Mouse (Mus musculus) brain, adult 2 months (tissue): ENCODE results near the gene Kcns3.

ENCODE experiments used
- DNase-seq: peaks from one replicate; pipeline ENCODE4 v3.0.0; 2011; ENCODE audit warnings: low read depth, low spot score

Gene Kcns3

DNA sequence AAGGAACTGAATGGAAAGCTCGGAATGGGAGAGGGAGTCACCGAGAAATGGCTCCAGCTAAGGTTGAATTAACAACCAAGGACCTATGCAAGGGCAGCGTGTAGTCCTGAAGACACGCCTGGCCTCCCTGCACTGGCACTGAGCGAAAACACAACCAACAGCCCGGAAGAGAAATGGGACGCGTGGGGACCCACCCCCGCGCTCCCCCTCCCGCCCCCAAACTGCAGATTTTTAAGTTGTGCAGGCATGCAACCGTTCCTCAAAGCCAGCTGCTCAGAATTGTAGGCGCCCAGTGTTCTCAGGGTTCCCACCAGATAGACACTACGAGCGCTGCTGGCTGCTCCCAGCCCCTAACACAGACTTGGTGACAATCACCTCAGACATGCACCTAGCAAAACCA lies at the start of gene Kcns3:
Kcns3 (minus strand) TSS at position 42 of the 400 bp plus-strand sequence.
- peak; percentile 12 for DNase-seq

DNA sequence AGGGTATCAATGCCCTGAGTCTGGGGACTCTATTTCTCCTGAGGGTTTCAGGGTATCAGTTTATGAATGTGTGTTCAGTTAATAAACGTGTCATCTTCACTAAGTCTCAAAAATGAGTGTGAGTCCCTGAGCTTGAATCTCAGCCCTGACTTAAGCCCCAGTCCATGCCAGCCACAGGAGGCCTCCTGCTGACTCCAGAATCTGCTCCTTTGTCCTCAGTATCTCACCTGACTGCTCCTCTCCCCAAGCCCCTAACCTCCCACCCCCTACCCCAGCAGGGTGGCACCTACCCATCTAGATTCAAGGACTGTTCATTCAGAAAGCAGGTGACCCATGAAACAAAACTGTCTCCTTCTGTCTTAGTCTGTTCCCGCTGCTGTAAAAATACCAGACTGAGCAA lies 47.7 kb upstream of the Kcns3 start:
- no peak for DNase-seq

DNA sequence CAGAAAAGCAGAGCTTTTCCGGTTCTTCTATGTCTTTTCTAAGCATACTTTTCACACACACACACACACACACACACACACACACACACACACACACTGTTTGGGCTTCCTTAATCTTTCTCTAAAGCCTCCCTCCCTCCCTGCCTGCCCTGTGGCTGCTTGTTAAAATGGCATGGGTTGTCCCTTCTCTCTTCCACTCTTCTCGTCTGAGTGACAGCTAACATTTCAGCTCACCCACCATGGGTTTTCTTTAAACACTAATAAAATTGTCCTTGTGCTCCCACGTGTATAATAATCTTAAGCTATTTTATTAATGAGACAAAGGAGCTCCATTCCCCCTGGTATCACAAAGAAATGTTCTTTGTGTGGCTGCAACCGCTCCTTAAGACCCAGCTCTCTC lies 47.2 kb upstream of the Kcns3 start:
- no peak for DNase-seq

DNA sequence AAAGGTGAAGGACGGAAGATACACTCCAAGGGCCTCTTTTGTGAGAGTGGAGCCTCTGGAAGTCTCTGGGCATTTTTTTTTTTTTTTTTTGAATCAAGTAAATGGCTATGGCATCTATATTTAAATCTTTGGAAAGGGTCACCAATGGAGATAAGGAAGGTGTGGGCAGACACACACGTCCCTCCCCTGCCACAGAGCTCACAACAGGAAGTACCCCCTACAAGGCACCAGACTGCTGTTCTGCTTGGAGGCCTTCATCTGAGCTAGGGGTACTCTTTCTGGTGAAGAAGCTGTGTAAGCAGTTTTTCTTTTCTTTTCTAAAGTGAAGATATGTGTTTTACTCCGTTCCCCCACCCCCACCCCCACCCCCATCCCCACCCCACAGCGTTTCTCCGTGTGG lies 46.0 kb upstream of the Kcns3 start:
- no peak for DNase-seq

DNA sequence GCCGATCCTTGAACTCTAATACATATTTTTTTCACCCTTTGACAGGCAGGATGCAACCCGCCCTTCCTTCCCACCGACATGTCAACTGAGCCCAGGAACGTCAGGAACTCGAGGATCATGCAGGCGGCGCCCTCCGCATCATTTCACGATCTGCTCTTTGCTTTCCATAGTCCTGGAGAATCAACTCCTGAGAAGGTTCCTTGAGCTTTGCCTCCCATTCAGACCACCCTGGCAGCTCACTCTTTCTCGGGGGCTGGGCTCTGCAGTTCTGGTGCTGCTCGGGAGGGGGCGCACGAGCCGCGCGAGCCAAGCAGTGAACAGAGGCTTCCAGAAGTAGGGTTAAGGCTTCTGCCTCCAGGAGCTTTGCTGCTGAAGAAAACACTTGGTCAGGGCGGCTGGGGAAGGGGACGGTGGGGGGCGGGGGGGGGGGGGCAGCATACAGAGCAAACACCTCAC lies 45.3 kb upstream of the Kcns3 start:
- peak; percentile 33 for DNase-seq

DNA sequence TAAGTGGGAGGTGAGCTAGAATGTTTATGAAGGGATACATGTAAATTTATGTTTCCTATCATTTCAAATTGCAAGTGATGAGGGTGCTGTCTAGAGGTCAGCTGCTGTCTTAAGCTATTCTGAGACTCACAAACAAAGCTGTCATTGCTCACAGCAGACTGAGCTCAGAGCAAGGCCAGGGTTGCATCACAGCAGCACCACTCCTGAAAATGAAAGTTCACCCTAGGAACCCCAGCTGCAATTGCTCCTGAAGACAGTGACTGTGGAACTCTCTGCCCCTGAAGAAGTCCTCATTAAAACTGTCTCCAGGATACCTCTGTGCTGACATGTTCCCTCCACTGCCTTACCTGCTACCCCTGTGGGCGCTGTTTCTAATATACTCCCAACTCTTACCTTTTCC lies 44.2 kb upstream of the Kcns3 start:
- DNase-seq, result no peak

DNA sequence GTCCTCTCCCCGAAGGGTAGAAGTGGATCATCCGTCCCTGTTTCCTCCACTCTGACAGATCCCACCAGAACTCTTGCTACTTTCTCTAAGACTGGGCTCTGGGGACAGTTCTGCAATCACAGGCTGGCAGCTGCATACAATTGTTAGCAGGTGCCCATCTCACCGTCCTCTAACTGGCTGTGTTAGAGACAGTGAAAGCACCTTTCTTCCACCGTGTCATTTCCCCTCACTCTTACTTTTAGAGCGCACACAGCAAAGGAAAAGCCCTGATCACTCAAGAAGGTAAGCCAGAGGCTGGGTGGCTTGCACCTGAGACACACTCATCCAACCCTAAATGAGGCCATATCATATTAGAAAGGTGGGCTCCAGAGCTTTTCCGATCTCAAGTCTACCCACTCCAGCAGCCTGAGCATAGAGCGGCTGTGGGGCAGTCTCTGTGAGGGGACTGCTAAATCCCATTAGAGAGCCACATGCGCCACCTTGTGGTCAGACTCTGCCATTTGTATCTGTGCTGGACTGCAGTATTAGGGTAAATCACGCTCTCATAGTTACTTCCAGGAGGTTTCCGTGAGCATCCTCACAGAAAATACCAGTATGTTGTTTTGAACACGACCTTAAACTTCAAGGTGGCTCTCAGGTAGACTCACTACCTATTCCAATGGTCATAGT lies 27.8 kb upstream of the Kcns3 start:
- peak; percentile 90 for DNase-seq

DNA sequence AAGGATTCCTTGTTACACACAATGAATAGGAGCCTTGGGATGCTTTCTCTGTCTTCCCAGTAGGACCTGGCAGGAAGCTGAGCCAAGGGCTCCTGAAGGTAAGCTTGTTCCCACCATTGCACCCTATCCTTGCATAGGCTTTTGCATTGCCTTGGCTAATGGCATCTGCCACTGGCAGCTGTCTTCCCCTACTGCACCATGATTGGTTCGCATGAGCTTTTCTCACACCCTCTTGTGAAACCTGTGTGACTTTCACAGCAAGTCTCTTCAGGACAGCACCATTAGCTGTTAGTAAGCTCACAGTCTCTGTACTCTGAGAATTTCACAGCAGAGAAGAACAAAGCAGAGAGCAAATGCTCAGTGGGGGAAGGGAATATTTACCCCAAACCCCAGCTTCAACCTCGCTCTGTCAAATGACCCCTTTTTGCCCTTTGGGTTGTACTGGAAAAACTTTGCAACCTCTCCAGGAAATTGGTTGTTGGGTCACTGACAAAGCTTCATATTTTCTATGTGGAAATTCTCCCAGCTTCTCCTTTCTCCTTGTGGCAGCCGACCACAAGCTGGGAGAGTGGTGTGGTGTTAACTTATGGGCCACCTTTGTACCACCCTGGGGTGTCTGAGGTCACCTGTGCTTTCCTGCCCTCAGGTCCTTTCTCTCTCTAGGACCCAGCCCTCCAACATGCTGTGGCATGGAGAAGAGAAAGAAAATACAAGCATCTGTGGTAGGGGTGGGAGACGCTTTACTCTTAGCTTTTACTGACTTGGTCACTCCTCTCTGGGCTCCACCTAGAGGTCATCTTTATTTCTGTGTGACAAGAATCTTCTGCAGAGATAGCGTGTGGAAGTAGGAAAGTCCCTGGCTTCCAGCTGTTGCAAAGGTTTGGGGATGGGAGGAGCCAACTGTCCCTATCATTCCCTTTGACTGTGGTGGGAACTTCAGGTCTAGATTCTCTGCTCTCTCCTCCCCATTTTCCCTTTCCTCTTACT lies 26.8 kb upstream of the Kcns3 start:
- no peak for DNase-seq

DNA sequence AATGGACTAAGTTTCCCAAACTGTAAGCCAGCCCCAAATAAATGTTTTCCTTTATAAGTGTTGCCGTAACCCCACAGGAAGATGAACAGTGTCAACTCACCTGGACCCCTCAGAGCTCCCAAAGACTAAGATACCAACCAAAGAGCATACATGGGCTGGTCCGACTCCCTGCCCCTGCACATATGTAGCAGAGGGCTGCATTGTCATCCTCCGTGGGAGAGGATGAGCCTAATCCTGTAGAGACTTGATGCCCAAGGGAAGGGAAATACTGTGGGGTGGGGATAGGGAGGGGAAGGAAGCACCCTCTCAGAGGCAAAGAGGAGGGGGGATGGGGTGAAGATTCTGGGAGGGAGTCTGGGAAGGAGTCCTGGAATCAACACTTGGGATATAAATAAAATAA lies 7.8 kb upstream of the Kcns3 start:
- DNase-seq, result no peak

DNA sequence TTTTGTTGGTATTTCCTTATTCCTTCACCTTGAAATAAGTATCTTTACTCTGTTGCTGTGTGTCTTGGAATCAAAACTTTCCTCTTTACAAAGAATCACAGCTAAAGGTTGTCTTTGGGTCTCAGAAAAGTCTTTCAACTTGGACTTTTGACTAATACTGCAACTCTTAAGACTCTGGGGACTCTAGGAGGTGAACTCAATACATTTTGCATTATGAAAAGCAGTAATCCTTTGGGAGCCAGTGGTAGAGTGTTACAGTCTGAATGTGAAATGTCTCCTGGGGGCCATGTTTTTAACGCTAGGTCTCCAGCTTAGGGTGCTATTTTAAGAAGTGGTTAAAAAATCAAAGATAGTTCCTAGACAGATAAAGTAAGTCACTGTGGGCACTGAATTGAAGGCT lies 4.3 kb upstream of the Kcns3 start:
- no peak for DNase-seq

DNA sequence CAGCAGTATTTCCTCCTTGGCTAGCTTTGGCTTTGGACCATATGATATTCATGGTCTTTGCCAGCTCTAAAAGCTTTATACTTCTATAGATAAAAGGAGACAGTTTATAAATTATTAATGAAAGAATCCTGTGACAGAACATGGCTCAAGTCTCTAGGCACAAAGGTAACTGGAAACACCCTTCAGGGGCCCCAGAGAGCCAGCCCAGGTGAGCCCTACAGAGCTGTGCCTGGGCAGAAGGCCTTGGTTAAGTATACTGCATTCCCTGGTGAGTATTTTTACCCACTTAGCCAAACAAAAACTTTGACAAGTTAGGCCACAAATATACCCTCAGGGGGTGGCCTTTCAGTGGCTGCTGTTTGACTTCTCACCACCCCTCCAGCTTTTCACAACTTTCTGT lies 2.7 kb upstream of the Kcns3 start:
- no peak for DNase-seq

DNA sequence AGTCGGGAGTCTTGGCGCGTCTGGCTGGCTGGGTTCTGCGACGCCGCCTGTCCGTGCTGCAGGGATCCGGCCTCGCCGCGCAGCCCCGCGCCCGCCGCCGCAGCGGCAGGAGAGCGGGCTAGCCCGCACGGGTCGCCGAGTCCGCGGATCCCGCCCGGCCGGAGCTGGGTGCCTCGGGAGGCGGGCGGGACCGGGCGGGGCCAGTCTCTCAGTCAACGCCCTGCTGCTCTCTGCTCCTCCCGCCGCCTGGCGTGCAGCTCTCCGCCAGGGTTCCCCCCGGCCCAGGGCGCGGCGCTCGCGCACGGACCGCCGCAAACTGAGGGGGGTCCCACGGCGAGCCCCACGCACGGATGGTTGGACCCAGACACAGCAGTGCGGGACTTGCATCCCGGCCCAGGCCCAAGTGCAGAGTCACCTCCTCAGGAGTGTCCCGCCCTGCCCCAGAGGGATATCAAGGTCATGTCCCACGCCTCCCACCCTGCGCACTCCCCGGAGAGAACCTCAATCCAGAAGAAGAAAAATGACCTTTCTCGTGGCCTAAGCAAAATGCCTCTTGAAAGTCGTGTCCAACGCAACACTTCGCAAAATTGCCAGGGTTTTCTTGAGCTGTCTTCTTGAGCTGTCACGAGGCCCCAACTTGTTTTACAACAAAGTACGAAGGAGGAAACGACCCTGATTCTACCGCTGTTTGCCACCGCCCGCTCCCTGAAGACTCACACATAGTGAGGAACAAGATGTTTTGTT lies 492 bp downstream of the Kcns3 start:
- peak; percentile 8 for DNase-seq

DNA sequence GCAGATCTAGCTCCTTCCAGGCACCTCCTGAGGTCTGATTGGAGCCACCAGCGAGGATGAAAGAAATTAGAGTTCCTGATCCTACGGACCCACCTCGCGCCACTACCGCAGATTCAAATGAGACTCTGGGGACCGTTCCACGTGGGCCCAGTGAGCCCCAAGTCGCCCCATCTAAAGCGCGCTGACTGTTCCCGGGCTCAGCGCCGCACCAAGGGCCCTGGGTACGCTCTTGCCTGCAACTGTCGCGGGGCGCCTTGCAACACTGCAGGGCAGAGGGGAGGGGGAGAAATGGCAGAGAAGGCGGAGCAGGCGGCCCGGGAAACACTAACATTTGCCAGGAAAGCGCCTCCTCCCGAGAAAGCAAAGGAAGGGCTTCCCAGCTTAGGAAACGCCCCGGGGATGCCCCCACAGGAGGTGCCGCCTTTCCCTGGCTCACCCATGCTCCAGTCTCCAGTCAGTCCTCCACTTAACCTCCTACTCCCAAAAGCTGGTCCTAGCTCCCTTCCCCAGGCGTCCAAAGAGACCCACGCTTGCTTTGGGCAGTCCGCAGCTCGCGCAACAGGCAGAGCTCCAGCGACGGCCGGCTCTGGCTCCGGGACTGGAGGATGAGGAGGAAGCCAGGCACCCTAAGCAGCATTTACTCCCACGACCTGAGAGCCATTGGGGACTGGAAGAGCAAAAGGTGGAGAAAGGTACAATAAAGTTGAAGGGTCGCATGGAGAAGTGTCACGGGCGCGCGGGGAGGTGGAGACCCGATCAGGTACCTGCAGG lies 1.2 kb downstream of the Kcns3 start:
- peak; percentile 56 for DNase-seq

DNA sequence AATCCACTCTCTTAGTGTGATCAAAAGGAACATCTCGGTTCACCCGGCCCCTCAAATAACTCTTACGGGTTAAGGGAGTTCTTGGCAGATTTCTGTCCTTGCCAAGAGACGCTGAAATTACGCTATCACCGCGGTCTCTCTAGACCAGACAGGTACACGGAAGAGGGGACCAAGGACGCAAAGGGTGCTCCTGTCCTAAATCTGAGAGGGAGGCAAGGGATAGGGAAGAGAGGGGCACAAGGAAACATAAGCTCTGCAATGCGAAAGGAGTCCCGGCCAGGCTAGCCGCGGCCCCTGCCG lies 1.8 kb downstream of the Kcns3 start:
- DNase-seq, result no peak

DNA sequence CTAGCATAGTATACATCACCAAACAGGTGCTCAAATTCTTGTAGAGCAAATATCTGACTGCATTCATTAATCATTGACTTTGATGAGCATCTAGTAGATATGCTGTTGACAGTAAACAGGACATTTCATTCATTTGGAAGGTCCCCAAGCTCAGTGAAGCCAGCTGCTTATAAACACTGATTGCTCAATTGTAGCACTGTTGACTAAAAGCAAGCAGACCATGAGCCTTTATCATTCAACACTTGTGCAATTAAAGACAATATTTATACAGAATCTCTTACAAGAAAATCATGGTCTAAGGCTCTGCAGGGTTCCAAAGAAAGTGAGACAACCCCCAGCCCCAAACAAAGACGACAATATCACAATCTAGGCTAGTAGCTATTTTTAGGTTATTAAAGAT lies 6.0 kb downstream of the Kcns3 start:
- no peak for DNase-seq

DNA sequence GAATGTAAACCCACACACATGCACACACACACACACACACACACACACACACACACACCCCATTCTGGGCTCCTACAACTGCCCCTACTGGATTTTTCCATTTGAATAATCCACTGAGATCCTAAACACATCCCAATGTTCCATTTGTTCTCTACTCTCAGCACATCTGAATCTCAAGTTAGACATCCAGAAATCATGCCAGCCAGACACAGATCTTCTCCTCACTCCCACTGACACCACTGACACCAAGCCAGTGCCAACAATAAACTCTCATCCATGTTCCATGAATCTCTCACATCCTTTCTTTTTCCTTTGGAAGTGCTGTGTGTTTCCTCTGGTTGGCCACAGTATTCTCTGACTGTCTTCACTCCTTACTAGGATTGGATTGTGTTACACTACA lies 18.4 kb downstream of the Kcns3 start:
- no peak for DNase-seq

DNA sequence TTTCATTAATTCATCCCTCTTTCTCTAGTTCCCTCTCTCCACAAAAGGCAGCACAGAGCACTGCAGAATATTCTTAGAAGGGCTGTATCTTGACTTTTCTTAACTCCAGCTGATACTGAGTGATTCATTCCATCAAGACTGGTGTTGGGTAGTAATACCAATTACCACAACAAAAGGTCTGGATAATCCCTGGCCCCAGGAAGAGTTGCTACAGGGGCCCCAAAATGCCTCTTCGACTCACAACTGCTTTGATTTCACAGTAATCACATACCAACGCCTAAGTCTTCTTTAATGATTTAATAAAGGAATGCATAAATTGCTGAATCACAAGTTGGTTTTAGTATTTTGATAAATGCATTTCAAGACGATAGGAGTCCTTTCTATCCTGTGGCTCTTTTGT lies 21.7 kb downstream of the Kcns3 start:
- DNase-seq, result no peak

DNA sequence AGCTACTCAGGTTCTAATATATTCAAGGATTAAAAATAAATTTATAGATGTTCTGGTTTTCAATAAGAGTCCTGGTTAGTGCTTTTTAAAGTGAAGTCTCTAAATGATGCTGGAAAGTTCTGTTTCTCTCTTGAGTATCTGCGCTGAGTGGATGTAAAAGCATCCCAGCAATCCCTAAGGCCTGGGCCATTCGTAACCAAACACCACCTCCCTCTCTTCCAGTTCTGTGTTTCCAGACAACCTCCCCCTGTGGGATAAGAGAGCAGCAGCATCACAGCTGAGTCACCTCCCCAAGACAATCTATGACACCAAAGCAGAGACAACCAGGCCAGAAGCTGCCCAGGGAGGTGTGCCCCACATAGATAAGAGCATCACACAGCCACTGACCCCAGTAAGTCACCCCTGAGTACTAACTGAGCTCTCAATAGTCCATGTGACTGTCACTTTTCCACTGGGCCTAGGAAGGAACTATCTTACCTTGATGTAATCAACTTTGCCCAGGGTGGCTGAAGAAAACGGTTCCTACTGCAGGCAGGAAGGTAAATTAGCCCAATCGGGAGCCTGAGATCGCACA lies 24.6 kb downstream of the Kcns3 start:
- DNase-seq, result no peak

DNA sequence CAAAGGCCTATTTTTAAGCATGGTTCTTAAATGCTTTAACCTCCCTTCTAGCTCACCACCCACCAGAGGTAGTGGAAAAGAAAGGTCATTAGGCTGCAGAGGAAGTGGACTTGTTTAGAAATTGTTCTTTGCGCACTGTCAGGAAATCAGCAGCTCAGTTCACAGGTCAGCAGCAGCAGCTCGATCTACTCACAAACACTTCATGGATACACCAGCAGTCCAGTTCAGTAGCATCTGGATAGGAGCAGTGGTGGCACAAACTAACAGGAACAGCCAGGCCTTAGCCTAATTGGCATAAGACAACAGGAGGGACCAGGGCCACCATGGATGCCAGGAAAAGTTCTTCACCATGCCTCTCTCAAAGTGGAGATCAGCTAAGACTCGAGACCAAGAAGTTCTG lies 49.3 kb downstream of the Kcns3 start:
- DNase-seq, result no peak

DNA sequence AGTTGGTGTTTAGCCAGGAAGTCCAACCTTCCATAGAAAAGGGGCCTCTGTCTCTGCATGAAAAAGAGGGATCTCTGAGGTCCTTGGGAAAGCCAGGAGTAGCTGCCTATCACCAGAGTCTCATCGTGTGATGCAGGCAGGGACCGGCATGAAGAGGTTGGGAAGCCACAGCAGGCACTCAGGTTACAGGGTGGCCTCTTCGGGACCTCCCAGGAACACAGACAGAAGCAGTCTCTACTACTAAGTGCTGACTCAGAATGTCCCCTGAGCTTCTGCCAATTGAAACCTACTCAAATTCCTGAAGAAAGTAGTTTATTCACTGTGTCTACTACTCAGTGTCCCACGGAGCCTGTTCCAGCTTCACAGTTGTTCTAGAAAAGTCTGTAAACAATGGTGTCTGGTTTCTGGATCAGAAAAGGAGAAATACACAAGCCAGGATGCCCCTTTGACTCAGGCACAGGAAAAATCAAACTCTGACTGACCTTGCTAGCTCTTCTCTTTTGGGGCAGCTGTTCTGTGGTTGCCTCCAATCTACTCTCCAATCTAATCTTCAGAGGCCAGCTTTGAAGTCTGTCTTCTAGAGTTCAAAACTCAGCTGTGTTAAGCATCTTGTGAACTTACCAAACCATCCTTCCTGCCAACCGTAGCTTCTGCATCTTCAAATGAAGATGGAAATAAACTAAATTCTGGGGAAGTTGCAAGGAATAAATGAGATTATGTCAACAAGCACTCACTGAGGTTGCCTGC lies 62.1 kb downstream of the Kcns3 start:
- DNase-seq, result no peak

DNA sequence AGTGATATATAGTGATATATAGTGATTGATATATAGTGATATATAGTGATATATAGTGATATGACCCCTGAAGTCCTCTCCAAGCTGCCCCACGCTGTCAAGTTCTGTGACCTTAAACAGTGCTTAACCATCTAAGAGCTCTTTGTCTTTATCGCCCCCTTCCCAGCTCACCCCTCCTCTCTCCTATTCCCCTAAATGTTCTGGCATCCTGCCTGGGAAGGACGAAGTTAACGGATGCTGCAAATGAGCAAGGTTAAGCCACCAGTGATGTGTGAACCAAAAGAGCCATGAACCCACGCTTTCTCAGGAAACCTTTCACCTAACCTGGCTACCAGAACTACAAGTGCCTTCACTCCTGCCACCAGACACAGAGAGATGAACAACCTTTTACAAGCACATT lies 64.0 kb downstream of the Kcns3 start:
- no peak for DNase-seq
